Mouse (Mus musculus) embryo, embryonic 9.5 days (tissue): ENCODE measurements around the gene Pgls.

ENCODE experiments used
- DNase-seq: peaks from one replicate; pipeline ENCODE4 v3.0.0-alpha.2; 2017; ENCODE audit errors: extremely low spot score

Gene Pgls

GRCm38 (mm10) chr8:71598375-71598774 is 6.4 kb downstream of the Pgls start:
- DNase-seq, result no peak

- no peak for DNase-seq
Observed at GRCm38 (mm10) chr8:71598841-71599240, 6.9 kb downstream of the Pgls start.

GRCm38 (mm10) chr8:71601939-71602665 is 10.1 kb downstream of the Pgls start:
- DNase-seq, result peak; percentile 42

- DNase-seq, result peak; percentile 80
Observed at GRCm38 (mm10) chr8:71602666-71603334, 10.8 kb downstream of the Pgls start.

- no peak for DNase-seq
Observed at GRCm38 (mm10) chr8:71604021-71604420, 12.0 kb downstream of the Pgls start.

GRCm38 (mm10) chr8:71610822-71611651 is 19.1 kb downstream of the Pgls start, which contains the start of gene Colgalt1:
Gene Colgalt1, plus strand, starts transcription at chr8:71610998.
- peak; percentile 93 for DNase-seq

- no peak for DNase-seq
Observed at GRCm38 (mm10) chr8:71612141-71612540, 20.2 kb downstream of the Pgls start.

GRCm38 (mm10) chr8:71613418-71613817 is 21.4 kb downstream of the Pgls start:
- no peak for DNase-seq

- no peak for DNase-seq
Observed at GRCm38 (mm10) chr8:71619786-71620185, 27.8 kb downstream of the Pgls start.

GRCm38 (mm10) chr8:71625088-71625487 is 33.1 kb downstream of the Pgls start:
- no peak for DNase-seq

GRCm38 (mm10) chr8:71626753-71627152 is 34.8 kb downstream of the Pgls start:
- no peak for DNase-seq

- no peak for DNase-seq
Observed at GRCm38 (mm10) chr8:71627265-71628099, 35.5 kb downstream of the Pgls start.

- no peak for DNase-seq
Observed at GRCm38 (mm10) chr8:71628396-71629095, 36.6 kb downstream of the Pgls start.

- DNase-seq, result peak; percentile 96
Observed at GRCm38 (mm10) chr8:71629096-71629697, 37.2 kb downstream of the Pgls start.

GRCm38 (mm10) chr8:71629781-71630212 is 37.8 kb downstream of the Pgls start:
- DNase-seq, result peak; percentile 60

GRCm38 (mm10) chr8:71630761-71631160 is 38.8 kb downstream of the Pgls start:
- DNase-seq, result no peak

GRCm38 (mm10) chr8:71631897-71632296 is 39.9 kb downstream of the Pgls start:
- no peak for DNase-seq

- peak; percentile 48 for DNase-seq
Observed at GRCm38 (mm10) chr8:71633164-71633563, 41.2 kb downstream of the Pgls start.

- peak; percentile 79 for DNase-seq
Observed at GRCm38 (mm10) chr8:71633981-71634667, 42.1 kb downstream of the Pgls start.
